Mouse (Mus musculus) cerebellum, adult 8-10 months (tissue): ENCODE results near the gene Zc3h7a.

Experiments used
- DNase-seq: peaks from one replicate; pipeline ENCODE4 v3.0.0; 2022

Zc3h7a gene

DNA sequence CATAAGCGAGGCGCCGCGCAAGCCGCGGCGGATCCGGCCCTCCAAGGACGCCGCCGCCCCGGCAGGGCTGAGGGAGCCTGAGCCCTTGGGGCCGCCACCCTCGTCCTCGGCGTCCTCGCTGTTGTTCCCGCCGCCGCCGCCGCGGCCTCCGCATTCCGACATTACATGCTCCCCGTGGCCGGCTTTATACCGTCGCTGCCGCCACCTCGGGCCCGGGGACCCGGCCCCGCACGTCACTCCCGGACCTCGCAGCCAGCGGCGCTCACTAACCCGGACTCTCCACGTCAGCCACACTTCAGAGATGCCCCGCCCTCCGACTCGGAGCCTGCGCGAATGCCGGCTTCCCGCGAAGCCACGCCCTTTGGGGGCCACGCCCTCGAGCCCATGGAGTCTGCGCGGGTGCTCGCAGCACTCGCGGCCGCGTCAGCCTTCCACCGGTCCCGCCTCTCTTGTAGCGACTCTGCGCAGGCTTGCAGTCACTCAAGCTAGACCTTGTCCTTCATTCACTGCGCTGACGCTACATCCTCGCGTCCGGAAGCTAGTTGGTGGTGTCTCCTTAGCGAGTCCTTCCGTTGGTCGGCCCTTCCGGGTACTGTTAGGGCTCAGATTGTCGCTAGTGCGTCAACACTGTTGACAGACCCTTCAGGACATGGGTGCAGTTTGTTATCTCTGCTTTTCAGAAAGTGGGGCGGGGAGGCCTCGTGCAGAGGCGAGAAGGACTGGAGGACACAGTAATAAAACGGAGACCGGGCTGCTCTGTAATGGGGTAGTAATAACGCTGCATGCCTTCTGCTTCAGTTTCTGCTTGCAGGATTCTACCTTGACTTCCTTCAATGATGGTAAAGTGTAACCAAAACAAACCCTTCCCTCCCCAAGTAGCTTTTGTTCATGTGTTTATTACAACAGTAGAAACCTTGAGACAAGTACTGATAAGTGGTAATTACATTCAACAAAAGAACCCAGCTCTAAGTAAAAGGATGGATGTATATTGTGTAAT, 41.5 kb downstream of the Zc3h7a start, which contains the start of gene Txndc11:
Gene Txndc11, minus strand, starts transcription at position 303 of the 997 bp plus-strand sequence.
- DNase-seq = peak; percentile 99

DNA sequence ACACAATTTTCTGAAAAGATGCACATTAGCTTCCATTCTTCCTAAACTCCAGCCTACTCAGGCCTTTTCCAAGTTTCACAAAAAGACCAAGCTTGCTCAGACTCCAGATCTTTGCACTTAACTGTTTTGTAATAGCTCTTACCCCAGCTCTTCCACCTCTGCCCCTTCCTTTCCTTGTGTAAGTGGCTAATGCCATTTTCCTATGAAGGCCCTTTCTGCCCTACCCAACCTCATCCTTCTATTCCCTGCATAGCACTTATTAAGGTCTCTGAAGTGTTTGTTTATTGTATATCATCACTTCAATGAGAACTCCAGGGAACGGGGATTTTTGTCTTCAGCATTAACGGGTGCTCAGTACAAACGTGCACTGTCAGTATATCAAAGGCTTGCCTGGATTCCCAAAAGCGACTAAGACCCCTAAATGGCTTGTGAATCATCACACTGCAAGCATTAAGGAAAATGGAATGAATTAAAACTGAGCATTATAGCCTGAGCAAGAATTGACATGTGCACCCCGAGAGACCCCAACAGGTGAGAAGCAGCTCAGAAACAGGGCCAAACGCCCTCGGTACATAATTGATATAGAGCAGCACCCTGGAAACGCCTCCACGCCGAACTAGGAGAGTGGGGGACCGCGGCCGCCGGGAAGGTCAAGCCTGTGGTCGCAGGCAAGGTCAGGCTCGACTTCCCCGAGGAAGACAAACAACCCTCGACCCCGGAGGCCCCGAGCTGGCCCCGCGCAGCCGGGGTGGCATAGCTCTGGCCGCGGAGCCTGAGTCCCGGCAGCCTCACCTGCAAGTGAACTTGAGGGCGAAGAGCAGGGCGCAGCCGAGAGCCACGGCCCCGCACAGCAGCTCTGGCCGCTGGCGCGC, 42.5 kb downstream of the Zc3h7a start:
- DNase-seq = no peak

DNA sequence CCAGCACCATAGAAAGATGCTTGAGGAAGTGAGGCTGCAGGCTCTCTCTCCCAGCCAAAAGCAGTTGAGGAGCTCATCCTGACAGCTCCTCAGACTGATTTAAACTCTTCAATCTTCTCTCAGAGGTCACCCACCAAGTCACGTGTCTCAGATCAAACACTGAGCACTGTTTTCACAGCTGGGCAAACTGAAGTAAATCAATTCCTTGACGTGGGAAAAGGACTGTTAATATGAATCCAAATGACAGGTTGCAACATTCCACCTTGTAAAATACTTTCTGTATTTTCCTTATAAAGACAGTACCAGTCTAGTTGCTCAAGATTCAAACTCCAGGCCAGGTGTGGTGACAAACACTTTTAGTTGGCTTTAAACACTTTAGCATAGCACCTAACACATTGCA, 43.4 kb downstream of the Zc3h7a start:
- DNase-seq = no peak

DNA sequence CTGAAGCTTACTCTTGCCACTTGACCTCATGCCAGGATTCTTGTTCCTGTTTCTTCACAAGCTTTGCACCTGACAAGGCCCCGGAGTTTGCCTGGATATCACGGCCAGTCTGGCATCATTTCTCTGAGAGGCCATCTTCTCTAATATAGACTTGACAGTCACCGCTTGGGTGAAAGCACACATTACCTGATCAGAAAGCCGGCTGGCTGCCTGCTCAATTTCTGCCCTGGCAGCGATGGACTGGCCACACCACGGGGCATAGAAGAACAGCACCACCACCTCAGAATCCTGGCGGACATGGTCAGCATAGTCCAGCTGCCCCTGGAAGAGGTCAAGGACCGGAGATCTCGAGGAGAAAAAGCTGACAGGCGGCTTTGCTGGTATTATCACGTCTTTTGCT, 47.9 kb downstream of the Zc3h7a start:
- peak; percentile 53 for DNase-seq

DNA sequence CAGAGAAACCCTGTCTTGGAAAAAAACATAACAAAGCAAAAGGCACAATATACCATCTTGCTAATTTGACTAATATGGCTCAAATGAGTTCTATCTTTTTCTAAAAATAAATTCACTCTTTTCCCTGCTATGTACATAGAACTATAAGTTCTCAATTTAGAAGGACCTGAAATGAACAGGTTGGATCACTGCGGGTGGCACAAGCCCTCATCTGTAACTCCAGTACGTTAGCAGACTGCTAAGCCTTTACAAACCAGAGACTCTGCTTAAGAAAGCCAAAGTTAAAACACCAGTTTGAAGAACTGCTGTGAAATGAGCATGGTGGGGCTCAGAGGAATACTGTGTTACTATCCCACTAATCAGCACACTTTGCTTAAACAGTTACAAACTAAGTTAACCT, 50.8 kb downstream of the Zc3h7a start:
- peak; percentile 55 for DNase-seq

DNA sequence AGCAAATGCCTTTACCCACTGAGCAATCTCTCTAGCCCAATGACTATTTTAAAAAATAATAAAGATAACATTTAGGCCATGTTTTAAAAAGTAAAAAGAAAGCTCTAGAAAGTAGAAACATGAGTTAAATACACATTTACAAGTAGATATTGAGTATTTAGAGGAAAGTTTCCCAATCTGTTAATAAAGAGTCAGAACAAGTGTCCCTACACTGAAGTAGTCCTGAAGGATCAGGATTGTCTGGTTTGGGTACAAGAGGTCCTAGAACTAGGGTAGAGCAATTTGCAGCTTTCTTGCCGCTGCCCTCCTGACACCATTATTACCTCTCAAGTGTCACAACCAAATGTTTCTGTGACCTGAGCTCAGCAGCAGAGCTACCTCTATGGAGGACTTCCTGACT, 52.1 kb downstream of the Zc3h7a start:
- no peak for DNase-seq

DNA sequence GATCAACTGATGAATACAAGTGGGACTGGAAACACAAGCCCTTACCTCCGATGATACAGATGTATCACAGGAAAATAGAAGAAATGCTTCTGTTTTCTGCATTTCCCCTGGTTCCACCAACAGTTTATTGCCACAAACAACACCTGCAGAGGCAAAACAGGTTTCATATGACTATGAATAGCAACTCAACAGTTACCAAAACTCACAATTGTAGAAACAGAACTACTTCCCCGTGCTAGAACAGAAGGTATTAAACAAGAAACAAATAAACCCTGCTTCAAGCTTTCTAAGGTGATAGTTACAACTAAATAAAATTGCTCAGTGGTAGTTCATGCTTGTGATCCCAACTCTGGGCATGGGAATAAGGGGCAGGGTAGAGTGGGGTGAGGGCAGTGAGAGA, 53.6 kb downstream of the Zc3h7a start:
- DNase-seq = no peak

DNA sequence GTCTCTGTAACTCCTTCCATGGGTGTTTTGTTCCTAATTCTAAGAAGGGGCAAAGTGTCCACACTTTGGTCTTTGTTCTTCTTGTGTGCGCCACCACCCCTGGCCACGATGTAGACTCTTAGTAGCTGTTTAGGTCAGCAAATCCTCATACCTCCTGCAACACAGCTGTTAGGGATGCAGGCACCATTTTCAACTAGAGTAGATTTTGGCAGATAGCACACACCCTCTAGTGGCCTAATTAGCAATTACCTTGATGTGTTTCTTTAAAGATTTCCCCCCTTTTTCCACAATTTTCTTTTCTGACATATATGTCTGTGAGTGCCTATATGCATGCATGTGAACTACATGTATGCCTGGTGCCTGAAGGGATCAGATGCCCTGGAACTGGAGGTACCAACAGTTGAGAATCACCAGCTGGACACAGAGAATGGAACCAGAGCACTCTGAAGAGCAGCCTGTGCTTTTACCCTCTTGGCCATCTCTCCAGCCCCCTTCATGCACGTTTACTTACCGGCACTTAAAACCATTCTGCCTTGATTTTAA, 66.9 kb downstream of the Zc3h7a start:
- peak; percentile 20 for DNase-seq

DNA sequence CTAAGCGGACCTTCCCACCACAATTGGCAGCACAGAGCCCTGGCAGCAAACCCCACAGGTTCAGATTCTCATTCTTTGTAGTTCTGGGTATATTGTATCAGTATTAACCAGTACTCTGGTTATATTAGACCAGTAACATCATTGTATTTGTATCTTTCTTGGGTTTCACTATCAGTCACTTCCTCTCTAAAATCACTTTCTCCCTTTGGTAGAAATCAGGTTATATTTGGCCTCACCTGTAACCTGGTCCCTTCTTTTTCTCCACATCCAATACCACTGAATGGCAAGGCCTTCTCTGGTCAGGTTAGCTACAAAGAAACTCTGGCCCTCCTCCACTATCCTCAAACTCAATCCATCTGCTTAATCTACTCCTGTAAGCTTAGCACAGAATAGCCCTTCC, 71.3 kb downstream of the Zc3h7a start:
- DNase-seq = no peak

DNA sequence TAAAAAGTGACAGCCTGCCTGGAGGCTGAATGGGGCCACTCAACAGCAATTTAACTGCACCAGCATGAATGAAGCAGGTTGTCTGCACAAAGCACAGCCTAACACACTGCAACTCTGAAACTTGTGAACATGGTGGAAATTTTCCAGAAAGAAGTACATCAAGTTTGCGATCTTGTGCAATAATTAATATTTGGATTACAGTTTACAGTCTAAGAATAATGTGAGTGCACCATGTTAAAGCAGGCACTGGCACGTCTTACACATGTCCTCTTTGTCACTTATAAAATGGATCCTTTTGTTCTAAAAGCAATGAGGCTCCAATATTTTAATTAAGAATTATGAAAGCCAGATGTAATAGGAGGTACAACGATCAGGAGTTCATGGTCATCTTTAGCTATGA, 78.9 kb downstream of the Zc3h7a start:
- no peak for DNase-seq

DNA sequence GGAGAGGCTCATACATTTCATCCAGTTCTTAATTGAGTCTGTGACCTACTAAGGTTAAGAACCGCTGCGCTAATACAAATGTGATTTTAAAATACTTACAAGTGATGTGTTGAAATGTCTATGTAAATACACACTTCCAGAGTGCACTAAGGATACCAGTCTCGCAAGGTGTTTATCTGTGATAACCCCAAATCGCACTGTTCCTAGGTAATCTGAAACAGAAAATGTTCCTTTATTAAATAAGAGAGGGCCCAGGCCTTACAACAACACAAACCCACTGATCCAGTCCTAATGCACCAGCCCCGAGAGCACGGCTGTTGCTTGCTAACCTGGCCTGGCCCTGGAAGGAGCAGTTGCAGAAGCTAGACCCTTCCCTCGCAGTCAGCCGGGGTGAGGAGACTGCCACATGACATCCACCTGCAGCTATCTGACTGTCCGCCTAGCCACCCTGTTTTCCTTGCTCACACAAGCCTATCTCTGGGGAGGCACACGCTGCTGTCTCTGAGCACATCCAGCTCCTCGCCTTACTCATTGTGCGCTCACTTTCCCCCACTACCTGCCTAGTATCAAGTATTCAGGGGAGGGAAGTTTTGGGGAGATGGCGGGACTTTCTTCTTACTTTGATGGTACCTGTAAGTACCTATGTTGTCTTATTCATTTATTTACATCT, 82.3 kb downstream of the Zc3h7a start:
- DNase-seq = no peak

DNA sequence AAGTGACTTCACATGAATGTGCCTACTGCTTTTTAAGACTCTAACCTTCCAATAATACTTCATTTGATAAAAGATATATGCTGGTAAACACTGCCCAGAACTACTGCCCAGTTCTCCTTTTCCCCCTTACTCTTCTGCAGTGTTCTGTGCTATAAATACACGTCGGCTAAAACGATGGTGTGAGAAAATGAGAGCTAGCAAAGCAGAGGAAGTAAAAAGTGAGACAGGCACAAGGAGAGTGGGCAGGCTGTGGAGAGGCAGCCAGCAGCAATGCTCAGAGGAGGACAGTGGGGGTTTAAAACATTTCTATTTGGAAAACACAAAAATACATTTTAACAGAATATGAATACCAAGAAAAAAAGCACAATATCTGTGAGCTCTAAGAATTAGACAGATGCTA, 83.7 kb downstream of the Zc3h7a start:
- DNase-seq = no peak

DNA sequence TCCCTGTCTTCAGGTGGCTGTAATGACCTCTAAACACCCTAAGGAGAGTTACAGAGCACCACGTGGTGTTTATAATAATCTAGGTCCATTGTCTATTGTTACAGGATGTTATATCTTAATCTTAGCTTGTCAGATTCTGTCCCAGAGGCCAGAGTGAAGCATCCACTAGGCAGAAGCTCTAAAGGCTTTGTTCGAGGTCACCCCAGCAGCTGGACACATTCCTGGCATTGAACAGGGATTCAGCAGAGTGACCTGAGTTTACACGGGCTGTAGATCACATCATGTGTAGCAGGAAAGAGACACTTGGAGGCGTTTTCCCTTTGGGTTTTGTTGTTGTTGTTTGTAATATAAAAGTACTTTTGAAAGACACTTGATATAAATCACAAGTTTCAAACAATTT, 84.1 kb downstream of the Zc3h7a start:
- DNase-seq = no peak

DNA sequence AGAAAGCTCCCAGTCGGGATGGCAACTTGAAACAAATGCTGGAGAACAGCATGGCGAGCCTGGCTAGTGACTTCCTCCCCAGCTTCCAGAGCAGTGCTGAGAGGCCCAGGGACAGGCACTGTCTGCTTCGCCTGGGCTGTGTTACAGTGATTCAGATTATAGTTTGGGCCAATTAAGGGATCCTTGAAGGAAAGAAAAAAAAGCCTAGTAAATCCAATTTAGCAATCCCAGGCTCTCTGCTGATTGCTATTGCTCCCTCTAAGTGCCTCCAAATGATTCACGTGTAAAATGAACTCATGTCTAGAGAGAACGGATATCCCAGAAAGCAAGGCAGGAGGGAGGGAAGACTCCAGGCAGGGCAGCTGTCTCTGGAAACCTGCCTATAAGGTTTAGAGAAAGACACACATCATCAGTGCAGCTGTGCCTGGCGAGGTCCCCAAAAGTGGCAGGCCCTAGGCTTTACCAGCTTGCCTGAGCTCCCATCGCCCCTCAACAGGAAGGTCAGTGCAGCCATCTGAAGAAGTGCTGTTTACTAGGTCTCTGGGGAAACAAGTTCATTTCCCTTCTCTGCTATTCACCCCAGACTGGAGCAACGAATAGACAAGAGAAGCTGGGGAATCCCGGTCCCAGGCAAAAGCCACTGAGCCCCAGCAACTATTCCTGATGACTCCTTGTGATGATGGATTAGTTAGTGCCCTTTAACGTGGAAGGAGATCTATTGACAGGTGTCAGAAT, 85.2 kb downstream of the Zc3h7a start:
- DNase-seq = no peak

DNA sequence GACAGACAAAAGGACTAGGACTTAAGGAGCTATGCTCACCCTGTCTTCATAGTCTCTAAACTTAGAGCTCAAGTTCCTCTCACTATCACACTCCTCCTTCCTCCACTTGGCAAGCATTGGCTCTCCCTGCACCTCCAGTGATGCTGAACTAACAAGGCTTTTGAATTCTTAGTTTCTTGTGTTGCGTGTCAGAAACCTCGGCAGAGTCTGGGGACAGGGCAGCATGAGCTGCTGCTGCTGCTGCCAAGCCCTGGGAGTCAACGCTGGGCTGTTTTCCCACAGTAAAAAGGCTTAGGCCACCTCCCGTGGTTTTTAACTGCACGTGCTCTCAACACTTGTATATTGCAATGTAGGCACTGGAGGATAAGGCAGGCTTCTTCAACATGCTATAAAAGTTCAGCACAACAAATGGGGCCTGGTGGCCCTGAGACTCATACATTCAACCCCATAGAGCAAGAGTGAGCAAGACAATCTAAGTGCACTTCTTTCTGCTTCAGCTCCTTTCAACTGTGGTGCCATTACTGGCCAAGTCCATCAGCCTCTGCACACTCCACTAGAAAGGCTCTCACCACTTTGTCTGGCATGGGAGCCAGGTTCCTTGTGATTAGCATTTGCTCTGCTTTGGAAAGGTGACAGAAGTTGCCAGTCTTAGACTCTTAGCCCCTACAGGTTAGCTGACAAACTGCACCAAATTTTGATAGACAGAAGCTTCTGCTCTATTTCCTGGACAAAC, 89.2 kb downstream of the Zc3h7a start:
- no peak for DNase-seq
